Mouse (Mus musculus) C2C12 (cell line): ENCODE data around the gene Adprhl1.

ENCODE experiments used
- CEBPB ChIP-seq: IDR thresholded peaks from one replicate; pipeline ENCODE4 v1.6.1; 2011; ENCODE audit warnings: low read depth, mild to moderate bottlenecking, control low read depth, moderate library complexity
- CTCF ChIP-seq: IDR thresholded peaks from one replicate; pipeline ENCODE4 v1.5.1; 2011; ENCODE audit not compliant: control insufficient read depth, insufficient read depth, insufficient read length

- TF ChIP-seq CTCF (no peak), CEBPB (no peak)
Observed at GRCm38 (mm10) chr8:13177173-13177852, 76.6 kb downstream of the Adprhl1 start.
